Mouse (Mus musculus): ENCODE measurements around the gene Swsap1. TPM values are rescaled to one million over a fixed set of nuclear protein-coding genes. Genes with fewer than 3 reads are reported as not detected.

Swsap1 gene
- 1 to 10 TPM; 3.6 to 5.4 TPM for total RNA-seq (2023)

DNA sequence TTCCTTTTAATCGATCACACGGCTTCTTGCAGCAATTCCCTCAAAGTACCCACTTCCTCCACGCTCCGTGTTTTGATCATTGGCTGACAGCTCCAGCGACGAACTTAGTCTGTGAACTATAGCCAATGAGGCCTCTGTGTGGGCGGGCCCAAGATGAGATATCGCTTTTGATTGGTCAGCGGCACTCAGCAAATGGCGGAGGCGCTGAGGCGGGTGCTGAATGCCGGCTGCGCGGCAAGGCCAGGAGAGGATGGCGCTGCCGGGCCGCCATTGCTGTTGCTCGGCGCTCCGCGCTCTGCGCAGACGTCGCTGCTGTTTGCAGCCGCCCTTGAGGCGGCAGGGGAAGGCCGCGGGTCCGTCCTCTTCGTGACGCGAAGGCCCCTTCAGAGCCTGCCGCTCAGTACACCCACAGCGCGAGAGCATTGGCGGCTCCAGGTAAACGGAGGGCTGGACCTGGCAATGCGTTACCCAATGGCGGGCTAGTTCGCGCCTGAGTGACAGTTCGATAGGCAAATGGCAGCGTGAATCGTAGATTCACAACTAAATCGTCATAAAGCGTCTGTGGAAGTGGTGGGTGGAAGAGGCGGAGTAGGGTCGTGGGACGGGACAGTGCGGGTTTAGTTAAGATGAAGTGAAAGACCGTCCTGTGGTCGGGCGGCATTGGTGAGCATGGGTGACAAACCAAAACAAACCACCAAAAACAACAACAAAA is at the start of gene Swsap1:
Gene Swsap1 (plus strand): TSS at position 186 of the 712 bp plus-strand sequence.

DNA sequence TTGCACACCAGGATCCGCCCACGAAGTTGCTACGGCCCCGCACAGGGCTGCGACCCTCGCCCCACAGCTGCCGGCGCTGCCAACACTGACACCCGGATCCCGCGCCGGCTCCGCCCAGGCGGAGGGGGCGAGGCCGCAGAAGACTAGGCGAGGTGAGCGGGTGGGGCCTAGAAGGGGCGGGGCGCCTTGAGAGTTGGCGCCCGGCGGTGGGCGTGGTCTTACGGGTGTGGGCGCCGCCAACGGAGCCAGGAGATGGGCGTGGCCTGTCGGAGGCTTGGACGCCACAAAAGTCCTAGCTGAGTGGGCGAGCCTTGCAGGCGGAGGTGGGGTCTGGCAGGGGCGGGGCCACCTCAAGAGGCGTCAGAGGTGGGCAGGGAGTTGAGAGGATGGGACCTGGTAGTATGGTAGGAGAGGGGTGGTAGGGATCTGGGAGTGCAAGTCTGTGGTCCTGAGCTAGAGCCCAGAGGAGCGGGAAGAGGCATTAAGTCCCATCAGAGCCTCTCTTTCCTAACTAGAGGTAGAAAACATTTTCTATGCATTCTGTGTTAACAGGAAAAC is 37.4 kb upstream of the Swsap1 start, which contains the start of gene Rab3d:
Gene Rab3d (minus strand): TSS at position 158 of the 558 bp plus-strand sequence.

DNA sequence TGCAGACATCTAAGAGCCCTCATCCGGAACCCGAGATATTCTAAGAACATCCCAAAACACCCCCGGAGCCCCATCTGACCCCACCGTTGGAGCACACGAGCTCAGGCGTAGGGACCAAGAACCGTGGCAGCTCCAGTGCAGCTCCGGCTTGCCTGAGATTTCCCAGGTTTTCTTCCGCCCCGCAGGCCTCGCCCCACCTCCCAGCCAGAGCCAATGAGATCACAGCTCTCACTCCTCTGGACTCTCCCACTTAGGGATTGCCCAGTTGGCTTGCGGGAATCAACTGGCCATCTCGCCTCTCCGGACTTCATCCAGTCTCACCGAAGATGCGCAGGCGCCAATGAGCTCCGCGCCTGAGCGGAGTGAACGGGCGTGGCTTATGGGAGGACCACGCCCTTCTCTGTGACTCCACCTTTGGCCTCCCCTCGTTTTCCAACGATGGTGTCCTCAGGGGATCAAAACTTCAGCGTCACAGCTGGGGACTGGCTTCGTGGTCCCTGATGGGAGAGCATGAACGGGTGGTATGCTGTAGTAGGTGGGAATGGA is 28.3 kb upstream of the Swsap1 start, which contains the start of the genes Ccdc159 and Tmem205:
Gene Ccdc159 (plus strand): TSS at position 264 of the 546 bp plus-strand sequence.
Gene Tmem205 (minus strand): TSS at position 349 of the 546 bp plus-strand sequence.

DNA sequence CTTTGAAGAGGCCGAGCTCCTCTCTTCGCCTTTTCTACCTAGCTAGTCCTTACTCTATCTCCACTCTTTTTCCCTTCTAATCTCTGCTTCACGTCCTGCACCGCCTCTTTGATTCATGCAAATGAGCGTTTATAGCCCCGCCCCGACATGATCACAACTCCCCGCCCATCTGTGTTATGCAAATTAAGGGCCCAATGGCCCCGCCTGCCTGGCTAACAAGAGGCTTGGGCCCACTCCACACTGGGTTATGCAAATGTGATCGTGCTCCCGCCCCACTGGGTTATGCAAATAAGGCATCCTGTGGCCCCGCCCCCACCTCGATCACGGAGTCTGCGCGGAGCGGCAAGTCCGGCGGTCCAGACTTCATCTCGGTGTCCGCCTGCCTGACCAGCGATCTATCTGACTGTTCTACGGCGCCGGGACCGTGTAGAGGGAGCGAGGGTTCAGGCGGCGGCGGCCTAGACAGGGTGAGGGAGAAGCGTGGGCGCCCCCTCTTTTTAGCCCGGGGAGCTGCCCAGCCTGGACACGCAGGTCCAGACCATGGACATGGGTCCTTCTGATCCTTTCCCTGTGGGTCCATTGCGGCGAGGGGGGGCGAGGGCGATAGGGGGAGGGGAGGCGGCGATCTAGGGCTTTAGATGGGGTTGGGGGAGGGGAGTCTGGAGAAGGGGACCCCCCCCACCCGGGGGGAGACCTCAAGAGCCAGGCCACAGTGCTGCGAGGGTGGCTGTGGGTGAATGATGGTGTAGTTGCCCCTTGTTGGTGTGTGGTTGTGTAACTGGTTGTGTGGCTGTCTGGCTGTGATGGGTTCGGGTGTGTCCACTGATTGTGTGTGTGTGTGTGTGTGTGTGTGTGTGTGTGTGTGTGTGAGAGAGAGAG is 18.6 kb upstream of the Swsap1 start, which contains the start of gene Plppr2:
Gene Plppr2 (plus strand): TSS at position 342 of the 879 bp plus-strand sequence.

DNA sequence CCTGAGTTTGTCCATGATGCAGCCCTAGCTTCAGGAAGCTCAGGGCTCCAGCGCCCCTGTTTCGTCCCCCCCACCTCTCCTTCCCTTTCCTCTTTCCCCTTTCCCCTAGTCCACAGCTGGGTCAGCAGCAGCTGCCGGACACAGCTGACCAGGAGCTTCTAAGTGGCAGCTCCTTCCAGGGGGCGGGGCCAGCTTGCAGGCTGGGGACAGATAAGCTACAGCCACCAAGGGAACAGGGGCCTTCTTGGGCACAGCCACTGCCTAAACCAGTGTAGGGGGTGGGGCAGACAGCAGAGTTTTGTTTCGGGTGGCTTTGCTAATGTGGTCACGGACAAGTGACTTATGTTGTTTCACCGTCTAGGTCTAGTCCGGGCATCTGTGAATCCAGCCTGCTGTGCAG is 7.9 kb downstream of the Swsap1 start, which contains the start of gene Epor:
Gene Epor (minus strand): TSS at position 90 of the 400 bp plus-strand sequence.

DNA sequence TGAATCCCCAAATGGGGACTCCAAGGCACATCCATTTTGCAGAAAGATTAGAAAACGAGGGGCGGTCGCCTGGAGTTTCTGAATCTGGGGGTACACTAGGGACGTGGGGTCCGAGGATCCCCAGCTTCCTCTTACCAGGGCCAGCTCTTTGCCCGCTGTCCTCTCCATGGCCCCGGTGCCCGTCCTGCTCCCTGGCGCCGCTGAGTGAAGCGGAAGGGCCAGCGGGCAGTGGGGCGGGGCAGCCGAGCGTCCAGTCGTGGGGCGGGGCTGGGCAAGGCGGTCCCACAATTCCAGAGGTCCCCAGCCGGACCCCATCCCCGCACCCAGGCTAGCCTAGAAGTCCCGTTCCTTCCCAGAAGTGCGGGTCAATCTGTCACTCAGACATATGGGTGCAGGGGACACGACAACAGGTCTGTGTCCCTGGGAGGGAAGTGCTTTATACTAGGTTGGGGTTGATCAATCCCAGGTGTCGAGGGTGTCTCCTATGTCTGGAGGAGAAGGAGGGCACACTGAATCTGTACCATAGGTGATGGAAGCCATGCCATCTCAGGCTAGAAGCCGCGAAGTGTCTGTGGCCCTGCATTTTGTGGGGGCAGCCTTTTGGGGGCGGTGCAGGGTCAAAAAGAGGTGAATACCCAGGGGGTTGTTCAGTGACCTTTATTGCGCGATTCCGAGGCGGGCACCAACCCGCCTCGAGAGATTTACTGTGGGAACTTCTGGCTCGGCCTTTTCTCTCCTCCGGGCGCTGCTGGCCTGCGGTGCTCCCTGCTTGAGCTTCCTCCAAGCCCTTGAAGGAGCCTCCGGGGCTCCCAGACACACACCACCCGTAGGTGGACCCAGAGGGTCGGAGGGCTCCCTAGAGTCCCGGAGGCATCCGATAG is 33.9 kb downstream of the Swsap1 start, which contains the start of gene Rgl3:
Gene Rgl3 (minus strand): TSS at position 217 of the 881 bp plus-strand sequence.

DNA sequence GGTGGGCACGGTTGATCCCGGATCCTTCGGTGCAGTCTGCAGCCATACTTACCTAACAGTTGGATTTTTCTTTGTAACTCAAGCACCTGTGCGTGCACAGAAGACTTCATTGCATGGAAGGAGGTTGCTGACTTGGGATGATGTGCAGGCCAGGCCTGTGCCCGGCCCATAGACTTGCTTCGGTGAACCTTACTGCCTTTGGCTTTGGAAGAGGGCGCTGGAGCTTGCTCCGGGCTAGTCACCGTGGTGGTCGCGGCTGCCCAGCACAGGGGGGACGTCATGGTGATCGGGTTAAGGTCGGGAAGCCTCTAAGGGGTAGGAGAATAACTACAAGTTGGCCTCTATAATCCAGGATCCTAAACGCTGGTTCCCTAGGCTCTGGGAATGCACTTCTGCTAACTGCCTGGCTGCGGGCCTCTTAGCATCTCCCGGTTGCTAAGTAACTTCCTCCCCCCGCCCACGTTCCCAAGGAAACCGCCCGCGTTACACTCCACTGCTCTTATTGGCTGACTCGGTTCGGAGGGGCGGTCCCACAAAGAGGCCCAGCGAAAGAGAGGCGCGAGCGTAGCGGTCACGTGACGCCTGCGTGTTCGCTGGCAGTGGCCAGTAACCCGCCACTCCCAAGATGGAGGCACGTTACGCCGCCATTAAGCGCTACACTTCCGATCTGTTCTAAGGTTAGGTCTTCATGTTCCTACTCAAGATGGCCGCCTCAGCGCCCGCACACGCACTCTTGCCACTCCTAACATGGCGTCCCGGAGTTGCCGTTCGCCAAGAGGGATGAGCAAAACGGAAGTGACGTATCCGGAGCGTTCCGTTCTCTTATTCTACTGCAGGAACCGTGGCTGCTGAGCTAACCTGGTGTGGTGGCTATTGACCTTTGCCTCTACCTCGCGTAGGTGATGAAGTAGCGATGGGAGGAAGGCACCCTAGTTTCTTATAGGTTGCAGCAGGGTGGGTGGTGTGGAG is 46.9 kb downstream of the Swsap1 start, which contains the start of the genes Ccdc151 and Prkcsh:
Gene Ccdc151 (minus strand): TSS at position 441 of the 969 bp plus-strand sequence.
Gene Prkcsh (plus strand): TSS at position 613 of the 969 bp plus-strand sequence.

Other genes starting within 250 kb of the Swsap1 start
- gene Ldlr, start 232.3 kb upstream of the Swsap1 start, total RNA-seq (2023), result 10 to 100 TPM; 61.6 to 79.5 TPM
- gene Spc24, start 195.5 kb upstream of the Swsap1 start, total RNA-seq (2023), result 10 to 100 TPM; 26.1 to 36.9 TPM
- gene Kank2, start 157.0 kb upstream of the Swsap1 start, total RNA-seq (2023), result under 1 TPM; 0.36 to 0.60 TPM
- not detected for gene Angptl8, start 120.2 kb upstream of the Swsap1 start, total RNA-seq (2023)
- gene Dock6, start 103.1 kb upstream of the Swsap1 start, total RNA-seq (2023), result 1 to 10 TPM; 1.6 to 2.4 TPM
- 100 to 1,000 TPM; 172 to 188 TPM for gene Rab3d, start 37.6 kb upstream of the Swsap1 start, total RNA-seq (2023)
- 1 to 10 TPM; 1.3 TPM for gene Ccdc159, start 28.3 kb upstream of the Swsap1 start, total RNA-seq (2023)
- gene Tmem205, start 28.2 kb upstream of the Swsap1 start, total RNA-seq (2023), result 10 to 100 TPM; 16.9 to 18.5 TPM
- 1 to 10 TPM; 1.0 TPM for gene Plppr2, start 18.7 kb upstream of the Swsap1 start, total RNA-seq (2023)
- 1 to 10 TPM; 3.4 to 8.7 TPM for gene Epor, start 7.8 kb downstream of the Swsap1 start, total RNA-seq (2023)
- gene Rgl3, start 33.7 kb downstream of the Swsap1 start, total RNA-seq (2023), result not detected
- not detected for gene Ccdc151, start 46.9 kb downstream of the Swsap1 start, total RNA-seq (2023)
- gene Prkcsh, start 47.1 kb downstream of the Swsap1 start, total RNA-seq (2023), result 10 to 100 TPM; 53.0 to 58.7 TPM
- gene Elavl3, start 96.3 kb downstream of the Swsap1 start, total RNA-seq (2023), result not detected
- not detected for gene Gm49318, start 115.5 kb downstream of the Swsap1 start, total RNA-seq (2023)
- gene Zfp653, start 115.6 kb downstream of the Swsap1 start, total RNA-seq (2023), result 10 to 100 TPM in 1 of 2 experiments, 1 to 10 TPM in 1; 8.4 to 12.0 TPM
- gene Ecsit, start 129.7 kb downstream of the Swsap1 start, total RNA-seq (2023), result 1 to 10 TPM; 7.1 to 8.9 TPM
- gene Cnn1, start 143.5 kb downstream of the Swsap1 start, total RNA-seq (2023), result not detected
- gene Elof1, start 161.4 kb downstream of the Swsap1 start, total RNA-seq (2023), result 10 to 100 TPM; 35.8 to 42.7 TPM
- gene Acp5, start 180.0 kb downstream of the Swsap1 start, total RNA-seq (2023), result 10 to 100 TPM; 17.1 to 26.9 TPM
- gene Pigyl, start 201.1 kb downstream of the Swsap1 start, total RNA-seq (2023), result 10 to 100 TPM; 14.6 to 16.6 TPM
- gene Zfp872, start 232.3 kb downstream of the Swsap1 start, total RNA-seq (2023), result not detected

Measured in neutrophil, adult 59 days (primary cell).